Mouse (Mus musculus): ENCODE measurements at regions not wholly inside any gene's neighbourhood (a gene's known extent, or its start where the extent isn't known, plus 50 kb on each side); places are given as distances from the start of the nearest gene placed in this dataset.

DNA sequence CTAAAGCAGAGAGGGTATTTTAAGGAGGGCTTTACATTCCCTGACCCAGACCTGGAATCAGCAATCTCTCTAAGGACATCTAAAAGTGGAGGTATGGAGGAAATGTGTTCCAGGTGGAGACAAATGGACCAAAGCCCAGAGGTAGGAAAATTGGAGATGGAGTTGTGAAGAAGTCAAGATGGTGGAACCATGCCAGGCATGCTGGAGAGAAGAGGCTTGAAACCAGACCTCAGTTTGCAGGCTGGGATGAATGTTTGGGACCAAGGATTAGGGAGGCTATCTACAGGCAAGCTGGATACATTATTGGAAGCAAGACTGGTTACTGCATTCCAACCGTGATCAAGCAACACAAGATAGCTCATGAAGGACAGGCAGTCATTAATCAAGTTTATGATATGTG, 88.3 kb upstream of the Nckap5 start:
- DNase-seq (ENCODE audit: low spot score): no peak

DNA sequence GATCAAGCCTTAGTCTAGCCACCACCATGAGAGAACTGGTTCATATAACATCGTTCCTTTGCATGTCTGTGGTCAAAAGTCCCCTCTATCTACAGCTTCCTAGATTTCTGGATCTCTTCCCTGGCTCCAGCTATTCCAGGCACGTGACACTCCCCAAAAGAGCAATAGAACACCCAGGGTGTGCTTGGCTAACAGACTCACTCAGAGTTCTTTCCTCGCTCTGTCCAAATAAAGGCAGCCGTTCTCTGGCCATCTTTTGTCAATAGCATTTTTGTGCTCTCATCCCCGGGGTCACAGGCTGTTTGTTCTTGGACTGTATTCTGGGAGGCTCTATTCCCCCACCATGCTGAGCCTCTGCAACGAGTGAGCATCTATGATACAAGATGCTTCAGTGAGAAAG, 87.3 kb upstream of the Nckap5 start:
- DNase-seq (ENCODE audit: low spot score): no peak

- DNase-seq (ENCODE audit: low spot score): no peak
Measured at GRCm38 (mm10) chr1:126916369-126916768, 85.8 kb upstream of the Nckap5 start.

- no peak for DNase-seq (ENCODE audit: low spot score)
Measured at GRCm38 (mm10) chr1:126911277-126912060, 80.9 kb upstream of the Nckap5 start.

DNA sequence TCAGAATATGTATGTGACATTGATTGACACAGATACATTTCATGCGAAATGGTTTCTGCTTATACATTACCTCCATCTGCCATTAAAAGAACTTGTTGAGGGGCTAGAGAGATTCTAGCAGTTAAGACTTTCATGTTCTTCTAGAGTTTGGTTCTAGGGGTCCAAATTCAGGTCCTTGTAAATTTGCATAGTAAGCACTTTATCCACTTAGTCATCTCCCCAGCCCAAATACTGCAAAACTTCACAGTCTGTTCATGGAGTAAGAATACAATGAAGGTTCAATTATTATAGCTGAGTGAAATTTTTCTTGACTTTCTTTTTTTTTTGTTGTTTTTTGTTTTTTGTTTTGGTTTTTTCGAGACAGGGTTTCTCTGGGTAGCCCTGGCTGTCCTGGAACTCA, 76.8 kb upstream of the Nckap5 start:
- DNase-seq (ENCODE audit: low spot score): no peak

DNA sequence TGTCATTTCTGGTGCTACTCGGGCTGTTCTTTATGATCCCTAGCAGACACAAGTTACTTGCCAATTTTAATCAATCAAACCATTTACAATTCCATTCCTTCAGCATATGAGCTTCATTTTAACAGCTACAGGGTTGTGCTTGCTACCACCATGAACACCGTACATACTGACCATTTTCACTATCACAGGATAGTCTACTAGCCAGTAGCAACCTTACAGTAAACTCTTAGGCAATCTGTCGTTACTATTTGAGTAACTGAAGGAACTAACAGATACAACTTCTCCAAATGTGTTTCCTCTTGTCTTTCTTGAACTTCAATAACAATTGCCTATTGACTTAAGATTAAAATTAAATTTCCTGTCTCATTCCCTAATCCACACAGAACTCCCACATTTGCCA, 67.9 kb upstream of the Nckap5 start:
- DNase-seq (ENCODE audit: low spot score): no peak

GRCm38 (mm10) chr1:126896895-126897294, 66.3 kb upstream of the Nckap5 start:
- DNase-seq (ENCODE audit: low spot score): no peak

GRCm38 (mm10) chr1:126880801-126881200, 50.2 kb upstream of the Nckap5 start:
- DNase-seq (ENCODE audit: low spot score): no peak
